Mouse (Mus musculus): ENCODE measurements at regions not wholly inside any gene's neighbourhood (a gene's known extent, or its start where the extent isn't known, plus 50 kb on each side); places are given as distances from the start of the nearest gene placed in this dataset.

- H3K36me3 ChIP-seq: no peaks in the 10 kb centered on the region
- ATAC-seq (ENCODE audit: low read depth) (peak; percentile 91), DNase-seq (peak; percentile 15)
- H3K27me3 ChIP-seq: no peaks in the 10 kb centered on the region
- peaks cover 18% of the 10 kb centered on the region for H3K4me1 ChIP-seq (replicated peaks)
- H3K27ac ChIP-seq: peak overlapping the region; percentile 58; the same call in 1 of the 2 replicates
- no peaks in the 10 kb centered on the region for H3K9me3 ChIP-seq (replicated peaks)
- H3K9ac ChIP-seq: no peak overlapping the region
- H3K4me2 ChIP-seq: no peak overlapping the region
- H3K4me3 ChIP-seq (replicated peaks): no peak overlapping the region
Observed at GRCm38 (mm10) chr17:4380873-4381272, 613.3 kb upstream of the Arid1b start.

- Histone ChIP-seq H3K4me1 (replicated peaks) (peaks cover 18% of the 10 kb centered on the region), H3K27ac (no peak overlapping the region), H3K4me3 (replicated peaks) (no peak overlapping the region), H3K9me3 (replicated peaks) (no peaks in the 10 kb centered on the region), H3K27me3 (no peaks in the 10 kb centered on the region), H3K9ac (no peak overlapping the region), H3K4me2 (no peak overlapping the region), H3K36me3 (no peaks in the 10 kb centered on the region)
- no peak for ATAC-seq (ENCODE audit: low read depth)
- WGBS (ENCODE audit: insufficient replicate concordance): 67% methylated on average over 13 of the region's 13 CpGs
- DNase-seq: no peak
Observed at GRCm38 (mm10) chr17:4381896-4382685, 612.0 kb upstream of the Arid1b start.

- ATAC-seq (ENCODE audit: low read depth): no peak
- Histone ChIP-seq H3K36me3 (no peaks in the 10 kb centered on the region), H3K4me1 (replicated peaks) (peaks cover 18% of the 10 kb centered on the region), H3K4me3 (replicated peaks) (no peak overlapping the region), H3K27ac (no peak overlapping the region), H3K9me3 (replicated peaks) (no peaks in the 10 kb centered on the region), H3K27me3 (no peaks in the 10 kb centered on the region), H3K9ac (no peak overlapping the region), H3K4me2 (no peak overlapping the region)
- DNase-seq: no peak
Observed at GRCm38 (mm10) chr17:4382716-4383115, 611.4 kb upstream of the Arid1b start.

- Histone ChIP-seq H3K36me3 (no peaks in the 10 kb centered on the region), H3K4me3 (replicated peaks) (no peak overlapping the region), H3K4me1 (replicated peaks) (no peaks in the 10 kb centered on the region), H3K9ac (no peak overlapping the region), H3K27me3 (no peaks in the 10 kb centered on the region), H3K4me2 (no peak overlapping the region), H3K9me3 (replicated peaks) (no peaks in the 10 kb centered on the region), H3K27ac (no peak overlapping the region)
- WGBS (ENCODE audit: insufficient replicate concordance): 67% methylated on average over 4 of the region's 4 CpGs
- DNase-seq: no peak
- ATAC-seq (ENCODE audit: low read depth): no peak
Observed at GRCm38 (mm10) chr17:4387616-4388015, 606.5 kb upstream of the Arid1b start.

DNA sequence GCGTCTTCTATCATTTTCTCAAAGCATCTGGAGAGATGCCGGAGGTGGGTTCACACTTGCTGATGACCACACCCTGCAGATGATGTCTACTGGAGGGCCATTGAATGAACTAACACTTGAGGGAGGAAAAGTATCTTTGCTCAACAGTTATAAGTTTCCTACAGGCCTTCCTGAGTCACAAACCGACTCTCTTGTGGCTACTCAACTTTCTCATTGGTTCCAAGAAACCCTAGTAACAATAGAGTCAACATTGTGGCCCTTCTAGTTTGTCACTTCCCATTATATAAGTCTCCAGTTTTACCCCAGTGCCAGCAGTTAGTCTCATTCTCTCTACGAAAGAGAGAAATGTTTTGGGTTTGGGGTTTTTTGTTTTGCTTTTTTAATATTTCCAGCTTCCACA lies 604.1 kb upstream of the Arid1b start:
- no peaks in the 10 kb centered on the region for H3K36me3 ChIP-seq
- no peaks in the 10 kb centered on the region for H3K4me1 ChIP-seq (replicated peaks)
- H3K27ac ChIP-seq: no peak overlapping the region
- WGBS (ENCODE audit: insufficient replicate concordance): 61% methylated on average over 4 of the region's 4 CpGs
- H3K27me3 ChIP-seq: no peaks in the 10 kb centered on the region
- no peak overlapping the region for H3K9ac ChIP-seq
- no peak overlapping the region for H3K4me2 ChIP-seq
- H3K9me3 ChIP-seq (replicated peaks): no peaks in the 10 kb centered on the region
- DNase-seq (no peak), ATAC-seq (ENCODE audit: low read depth) (no peak)
- H3K4me3 ChIP-seq (replicated peaks): no peak overlapping the region

DNA sequence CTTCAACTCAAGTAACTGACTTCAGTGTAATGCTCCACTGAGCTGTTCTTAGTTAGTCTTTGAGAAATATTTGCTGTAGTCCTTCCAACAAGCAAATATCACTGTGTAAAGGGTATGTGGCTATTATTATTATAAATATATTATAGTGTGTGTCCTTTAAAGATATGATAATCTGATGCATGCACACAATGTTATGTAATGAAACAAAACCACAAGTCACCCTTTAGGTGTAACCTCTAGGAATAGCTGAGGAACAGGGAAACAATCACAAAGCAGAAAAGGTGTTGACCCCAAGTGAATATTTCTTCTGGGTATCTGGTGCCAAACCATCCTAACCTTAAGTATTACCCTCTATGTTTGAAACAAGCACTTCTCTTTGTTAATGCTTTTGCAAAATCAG lies 603.6 kb upstream of the Arid1b start:
- no peaks in the 10 kb centered on the region for H3K4me1 ChIP-seq (replicated peaks)
- no peaks in the 10 kb centered on the region for H3K9me3 ChIP-seq (replicated peaks)
- H3K4me3 ChIP-seq (replicated peaks): no peak overlapping the region
- H3K9ac ChIP-seq: no peak overlapping the region
- no peaks in the 10 kb centered on the region for H3K27me3 ChIP-seq
- no peak for DNase-seq
- no peak overlapping the region for H3K4me2 ChIP-seq
- 0 out of 2 replicates have a peak, but pooled peaks have one; percentile 39 for ATAC-seq (ENCODE audit: low read depth)
- no peak overlapping the region for H3K27ac ChIP-seq
- no peaks in the 10 kb centered on the region for H3K36me3 ChIP-seq

DNA sequence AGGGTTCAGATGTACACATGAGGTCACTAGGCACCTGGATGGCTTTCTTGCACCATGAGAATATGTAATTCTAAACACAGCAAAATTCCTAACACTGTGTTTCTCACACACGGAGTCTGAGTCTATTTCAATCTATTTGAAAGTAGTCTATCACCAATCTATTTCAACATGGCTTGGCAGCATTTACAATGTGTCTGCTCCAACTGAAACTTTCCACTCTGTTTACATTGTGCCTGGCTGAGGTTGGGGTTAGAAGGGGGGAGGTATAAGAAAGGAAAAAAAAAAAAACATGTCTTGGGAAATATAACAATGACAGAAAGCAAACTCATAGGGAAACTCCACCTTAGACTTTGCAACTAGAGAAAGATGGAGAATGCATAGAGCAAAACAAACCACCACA lies 602.9 kb upstream of the Arid1b start:
- DNase-seq: no peak

DNA sequence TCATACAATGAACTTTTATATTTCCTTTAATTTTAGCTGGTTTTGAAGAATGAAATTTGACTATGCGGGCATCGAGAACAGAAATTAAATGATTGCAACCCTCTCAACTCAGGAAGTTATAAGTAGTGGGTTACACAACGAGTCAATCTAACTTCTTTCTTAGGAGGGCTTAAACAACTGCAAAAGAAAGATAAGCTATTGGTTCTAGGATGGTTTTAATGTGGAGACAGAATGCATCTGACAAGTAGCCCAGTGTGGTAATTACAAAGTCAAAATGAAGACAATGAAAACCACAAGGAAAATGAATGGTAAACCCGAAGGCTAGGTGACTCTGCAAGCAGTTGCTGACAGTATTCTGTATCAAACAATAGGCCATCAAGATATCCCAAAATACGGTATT lies 598.0 kb upstream of the Arid1b start:
- DNase-seq: no peak
- Histone ChIP-seq H3K36me3 (no peaks in the 10 kb centered on the region), H3K27ac (no peak overlapping the region), H3K4me1 (replicated peaks) (no peaks in the 10 kb centered on the region), H3K27me3 (no peaks in the 10 kb centered on the region), H3K9me3 (replicated peaks) (0 out of 2 replicates have a peak, but pooled peaks cover 2% of the 10 kb centered on the region), H3K9ac (no peak overlapping the region), H3K4me3 (replicated peaks) (no peak overlapping the region), H3K4me2 (no peak overlapping the region)
- WGBS (ENCODE audit: insufficient replicate concordance): 25% methylated on average over 5 of the region's 5 CpGs
- ATAC-seq (ENCODE audit: low read depth): peak; percentile 73

More for the DNA sequence above, 602.9 kb upstream of the Arid1b start:
- Histone ChIP-seq H3K4me2 (no peak overlapping the region), H3K36me3 (no peaks in the 10 kb centered on the region), H3K4me3 (replicated peaks) (no peak overlapping the region), H3K4me1 (replicated peaks) (no peaks in the 10 kb centered on the region), H3K27me3 (no peaks in the 10 kb centered on the region), H3K9ac (no peak overlapping the region), H3K9me3 (replicated peaks) (no peaks in the 10 kb centered on the region), H3K27ac (no peak overlapping the region)
- no peak for ATAC-seq (ENCODE audit: low read depth)
- WGBS (ENCODE audit: insufficient replicate concordance): 52% methylated on average over 1 of the region's 1 CpGs

GRCm38 (mm10) chr17:4417686-4418085 lies 576.4 kb upstream of the Arid1b start:
- no peaks in the 10 kb centered on the region for H3K4me1 ChIP-seq (replicated peaks)
- no peak overlapping the region for H3K4me3 ChIP-seq (replicated peaks)
- H3K9ac ChIP-seq: no peak overlapping the region
- no peak overlapping the region for H3K27ac ChIP-seq
- DNase-seq (no peak), ATAC-seq (ENCODE audit: low read depth) (no peak)
- no peaks in the 10 kb centered on the region for H3K36me3 ChIP-seq
- H3K4me2 ChIP-seq: no peak overlapping the region
- H3K27me3 ChIP-seq: no peaks in the 10 kb centered on the region
- 67% methylated on average over 5 of the region's 5 CpGs for WGBS (ENCODE audit: insufficient replicate concordance)
- no peaks in the 10 kb centered on the region for H3K9me3 ChIP-seq (replicated peaks)

DNA sequence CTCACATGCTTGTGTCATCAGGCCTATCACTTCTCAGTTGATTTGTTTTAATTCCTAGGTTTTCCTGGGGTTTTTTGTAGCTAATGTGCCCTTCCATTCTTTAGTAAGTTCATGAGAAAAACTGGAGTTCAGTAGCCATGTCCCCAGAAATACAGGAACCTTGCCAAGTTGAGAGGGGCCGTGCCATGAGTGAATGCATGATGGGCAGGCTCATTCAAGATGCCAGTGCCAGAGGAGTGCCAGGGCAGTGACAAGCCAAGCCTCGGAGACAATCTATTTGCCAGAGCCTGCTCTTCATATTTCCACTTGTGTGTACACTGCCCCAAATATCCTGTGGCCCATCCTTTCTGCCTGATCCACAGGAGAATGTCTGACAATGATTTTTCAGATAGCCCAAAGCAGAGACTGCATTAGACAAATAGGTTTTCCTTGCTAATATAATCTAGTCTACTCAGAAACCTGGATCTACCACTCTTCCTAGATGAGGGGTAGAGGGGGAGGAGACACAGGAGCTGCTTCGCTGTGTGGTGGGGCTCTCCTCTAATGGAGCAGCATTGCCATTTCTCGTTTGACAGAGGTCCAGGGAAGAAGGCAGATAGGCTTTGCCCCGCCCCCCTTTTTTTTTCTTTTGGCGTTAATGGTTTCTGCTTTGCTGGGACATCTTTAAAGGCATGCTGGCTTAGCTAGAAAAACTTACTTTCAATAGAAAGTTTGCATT lies 569.5 kb upstream of the Arid1b start:
- WGBS (ENCODE audit: insufficient replicate concordance): 42% methylated on average over 6 of the region's 6 CpGs
- DNase-seq: no peak

GRCm38 (mm10) chr17:4425342-4425741 lies 568.8 kb upstream of the Arid1b start:
- Histone ChIP-seq H3K9ac (no peak overlapping the region), H3K36me3 (no peaks in the 10 kb centered on the region), H3K4me3 (replicated peaks) (no peak overlapping the region), H3K27me3 (no peaks in the 10 kb centered on the region), H3K4me1 (replicated peaks) (peaks cover 4% of the 10 kb centered on the region; the same call in 1 of the 2 replicates), H3K27ac (no peak overlapping the region), H3K9me3 (replicated peaks) (no peaks in the 10 kb centered on the region), H3K4me2 (no peak overlapping the region)
- DNase-seq (no peak), ATAC-seq (ENCODE audit: low read depth) (peak; percentile 50)
- 43% methylated on average over 2 of the region's 2 CpGs for WGBS (ENCODE audit: insufficient replicate concordance)

More for the DNA sequence above, 569.5 kb upstream of the Arid1b start:
- Histone ChIP-seq H3K9ac (no peak overlapping the region), H3K36me3 (no peaks in the 10 kb centered on the region), H3K9me3 (replicated peaks) (no peaks in the 10 kb centered on the region), H3K27ac (no peak overlapping the region), H3K4me2 (no peak overlapping the region), H3K4me1 (replicated peaks) (peaks cover 4% of the 10 kb centered on the region; the same call in 1 of the 2 replicates), H3K27me3 (no peaks in the 10 kb centered on the region), H3K4me3 (replicated peaks) (no peak overlapping the region)
- ATAC-seq (ENCODE audit: low read depth): no peak

DNA sequence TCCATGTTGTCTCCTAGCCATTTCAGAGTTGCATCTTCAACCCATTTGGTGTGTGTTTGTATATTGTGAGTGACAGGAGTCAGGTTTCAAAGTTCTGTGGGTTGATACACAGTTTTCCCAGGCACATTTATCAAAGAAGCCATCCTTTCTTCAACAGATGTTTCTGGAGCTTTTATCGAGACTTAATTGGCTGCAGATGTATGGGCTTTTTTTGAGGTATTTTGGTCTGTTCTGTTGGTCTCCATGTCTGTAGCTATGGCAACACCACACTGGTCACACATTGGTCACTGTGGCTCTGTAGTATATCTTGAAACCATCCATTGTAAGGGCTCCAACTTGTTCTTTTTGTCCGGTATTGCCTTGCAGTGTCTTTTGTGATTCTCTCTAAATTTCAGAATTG lies 565.1 kb upstream of the Arid1b start:
- WGBS (ENCODE audit: insufficient replicate concordance): 64% methylated on average over 2 of the region's 2 CpGs

More for the DNA sequence above, 565.1 kb upstream of the Arid1b start:
- H3K27ac ChIP-seq: no peak overlapping the region
- no peak for DNase-seq
- no peaks in the 10 kb centered on the region for H3K9me3 ChIP-seq (replicated peaks)
- peaks cover 4% of the 10 kb centered on the region; the same call in 1 of the 2 replicates for H3K4me1 ChIP-seq (replicated peaks)
- H3K36me3 ChIP-seq: no peaks in the 10 kb centered on the region
- no peak overlapping the region for H3K4me3 ChIP-seq (replicated peaks)
- no peak overlapping the region for H3K4me2 ChIP-seq
- ATAC-seq (ENCODE audit: low read depth): no peak
- no peaks in the 10 kb centered on the region for H3K27me3 ChIP-seq
- no peak overlapping the region for H3K9ac ChIP-seq
